Mouse (Mus musculus) lung, postnatal 25 days (tissue): ENCODE measurements around the gene Mettl25.
A peak's percentile ranks its signal among the peaks of the same experiment; 100 is the strongest.

ENCODE experiments used
- DNase-seq: peaks from one replicate; pipeline ENCODE4 v3.0.0; 2022; ENCODE audit warnings: low spot score

Mettl25 gene

GRCm38 (mm10) chr10:105840928-105841888 lies at the start of gene Mettl25, which contains the start of gene Ccdc59:
Gene Mettl25, minus strand, starts transcription at chr10:105841380.
Gene Ccdc59, plus strand, starts transcription at chr10:105841067.
- DNase-seq = peak; percentile 97

- no peak for DNase-seq
These were observed 26.1 kb upstream of the Mettl25 start for GRCm38 (mm10) chr10:105867312-105867711.

GRCm38 (mm10) chr10:105851136-105851535 lies 10.0 kb upstream of the Mettl25 start:
- DNase-seq = no peak

GRCm38 (mm10) chr10:105850286-105850685 lies 9.1 kb upstream of the Mettl25 start:
- DNase-seq = no peak

GRCm38 (mm10) chr10:105842574-105842973 lies 1.4 kb upstream of the Mettl25 start:
- no peak for DNase-seq

GRCm38 (mm10) chr10:105834627-105835228 lies 6.5 kb downstream of the Mettl25 start:
- DNase-seq = peak; percentile 23

- peak; percentile 2 for DNase-seq
These were observed 34.7 kb downstream of the Mettl25 start for GRCm38 (mm10) chr10:105806259-105807010.

GRCm38 (mm10) chr10:105803461-105803860 lies 37.7 kb downstream of the Mettl25 start:
- DNase-seq = no peak

GRCm38 (mm10) chr10:105802132-105802531 lies 39.0 kb downstream of the Mettl25 start:
- DNase-seq = no peak

GRCm38 (mm10) chr10:105801147-105801546 lies 40.0 kb downstream of the Mettl25 start:
- no peak for DNase-seq

- peak; percentile 11 for DNase-seq
These were observed 43.8 kb downstream of the Mettl25 start for GRCm38 (mm10) chr10:105797250-105797924.

- DNase-seq = peak; percentile 45
These were observed 47.2 kb downstream of the Mettl25 start for GRCm38 (mm10) chr10:105793776-105794552.

- no peak for DNase-seq
These were observed 52.3 kb downstream of the Mettl25 start for GRCm38 (mm10) chr10:105788744-105789486.

GRCm38 (mm10) chr10:105783766-105784165 lies 57.4 kb downstream of the Mettl25 start:
- peak; percentile 59 for DNase-seq

- DNase-seq = peak; percentile 56
These were observed 66.8 kb downstream of the Mettl25 start for GRCm38 (mm10) chr10:105774382-105774781.

- no peak for DNase-seq
These were observed 68.3 kb downstream of the Mettl25 start for GRCm38 (mm10) chr10:105772821-105773302.

GRCm38 (mm10) chr10:105763959-105764358 lies 77.2 kb downstream of the Mettl25 start:
- no peak for DNase-seq

- DNase-seq = no peak
These were observed 80.7 kb downstream of the Mettl25 start for GRCm38 (mm10) chr10:105760460-105760859.

GRCm38 (mm10) chr10:105760046-105760445 lies 81.1 kb downstream of the Mettl25 start:
- DNase-seq = no peak
